Mouse (Mus musculus) hindlimb bud, embryonic 11.5 days (tissue): Measurements from ENCODE around the gene Olfr639.
"Not testable (repeated sequence)": the region's sequence is repeated elsewhere in the genome, so short reads cannot be mapped to it uniquely, and the experiment has no call there.

Experiments used
- DNase-seq: peaks from one replicate; pipeline ENCODE4 v3.0.0-alpha.2; 2012; ENCODE audit warnings: low read depth, low spot score; ENCODE audit errors: extremely low spot score

Olfr639 gene

GRCm38 (mm10) chr7:104017203-104017602, at the start of gene Olfr639:
Gene Olfr639 (minus strand): TSS chr7:104017303.
- no peak for DNase-seq

GRCm38 (mm10) chr7:104061345-104061744, 44.2 kb upstream of the Olfr639 start, which contains the start of gene 4930516K23Rik:
Gene 4930516K23Rik (minus strand): TSS chr7:104061445.
- no peak for DNase-seq

GRCm38 (mm10) chr7:104059215-104059614, 42.1 kb upstream of the Olfr639 start:
- DNase-seq = no peak

GRCm38 (mm10) chr7:104052566-104052965, 35.5 kb upstream of the Olfr639 start, which contains the start of gene Olfr642:
Gene Olfr642 (minus strand): TSS chr7:104052666.
- DNase-seq = no peak

- no peak for DNase-seq
These were observed 33.6 kb upstream of the Olfr639 start for GRCm38 (mm10) chr7:104050745-104051144.

GRCm38 (mm10) chr7:104035145-104035544, 18.0 kb upstream of the Olfr639 start, which contains the start of gene Olfr641:
Gene Olfr641 (plus strand): TSS chr7:104035445.
- no peak for DNase-seq

- no peak for DNase-seq
These were observed 9.9 kb upstream of the Olfr639 start for GRCm38 (mm10) chr7:104026978-104027377.

GRCm38 (mm10) chr7:104025473-104025872, 8.4 kb upstream of the Olfr639 start, which contains the start of gene Olfr640:
Gene Olfr640 (minus strand): TSS chr7:104025573.
- no peak for DNase-seq

- no peak for DNase-seq
These were observed 4.5 kb upstream of the Olfr639 start for GRCm38 (mm10) chr7:104021651-104022050.

GRCm38 (mm10) chr7:104018953-104019352, 1.9 kb upstream of the Olfr639 start:
- no peak for DNase-seq

GRCm38 (mm10) chr7:103999124-103999523, 18.0 kb downstream of the Olfr639 start:
- no peak for DNase-seq

- DNase-seq = no peak
These were observed 18.7 kb downstream of the Olfr639 start, which contains the start of gene Olfr638 for GRCm38 (mm10) chr7:103998446-103998845. Gene Olfr638 (plus strand): TSS chr7:103998746.

GRCm38 (mm10) chr7:103971782-103972181, 45.3 kb downstream of the Olfr639 start:
- DNase-seq = no peak

GRCm38 (mm10) chr7:103970852-103971251, 46.3 kb downstream of the Olfr639 start, which contains the start of gene Olfr635:
Gene Olfr635 (plus strand): TSS chr7:103971152.
- no peak for DNase-seq

GRCm38 (mm10) chr7:103966873-103967272, 50.2 kb downstream of the Olfr639 start:
- not testable (repeated sequence) for DNase-seq
